Mouse (Mus musculus): ENCODE measurements around the gene Blzf1. TPM values are rescaled to one million over a fixed set of nuclear protein-coding genes. Genes with fewer than 3 reads are reported as not detected.

Blzf1 gene
- 0.86 and 1.1 TPM in 2 replicates for polyA plus RNA-seq (2012; rRNA removed)

GRCm38 (mm10) chr1:164307124-164307751 is at the start of gene Blzf1:
Gene Blzf1, minus strand, starts transcription at chr1:164307489.
- Histone ChIP-seq H3K4me1 (ENCODE audit: control insufficient read depth, insufficient read depth, insufficient read length, low read length) (no peaks in the 10 kb centered on the region), H3K4me3 (ENCODE audit: low read depth, low read length) (peak within 1 kb of the TSS; percentile 79), H3K27me3 (ENCODE audit: control insufficient read depth, insufficient read depth, low read length) (no peaks in the 10 kb centered on the region), H3K36me3 (ENCODE audit: control insufficient read depth, insufficient read depth, low read length) (peaks cover 7% of the 10 kb centered on the region), H3K27ac (ENCODE audit: insufficient read depth, low read depth, low read length) (peak within 1 kb of the TSS; percentile 73)
- WGBS: under 1% methylated on average over 35 of the region's 35 CpGs
- TF ChIP-seq POLR2A (IDR thresholded peaks at IDR 0.05; ENCODE audit: low read depth, low read length) (peak; percentile 29; the same call in 1 of the 2 replicates), CTCF (IDR thresholded peaks at IDR 0.05; ENCODE audit: extremely low read depth, insufficient read length, insufficient replicate concordance, low read depth, low read length) (no peak)

GRCm38 (mm10) chr1:164353443-164353842 is 46.2 kb upstream of the Blzf1 start:
- no peaks in the 10 kb centered on the region for H3K36me3 ChIP-seq (ENCODE audit: control insufficient read depth, insufficient read depth, low read length)
- 36% methylated on average over 3 of the region's 3 CpGs for WGBS
- no peaks in the 10 kb centered on the region for H3K27me3 ChIP-seq (ENCODE audit: control insufficient read depth, insufficient read depth, low read length)
- H3K27ac ChIP-seq (ENCODE audit: insufficient read depth, low read depth, low read length): peak overlapping the region; percentile 41; the same call in 1 of the 2 replicates
- peaks cover 3% of the 10 kb centered on the region; the same call in 1 of the 2 replicates for H3K4me1 ChIP-seq (ENCODE audit: control insufficient read depth, insufficient read depth, insufficient read length, low read length)
- TF ChIP-seq POLR2A (IDR thresholded peaks at IDR 0.05; ENCODE audit: low read depth, low read length) (no peak), CTCF (IDR thresholded peaks at IDR 0.05; ENCODE audit: extremely low read depth, insufficient read length, insufficient replicate concordance, low read depth, low read length) (no peak)
- no peak overlapping the region for H3K4me3 ChIP-seq (ENCODE audit: low read depth, low read length)

GRCm38 (mm10) chr1:164342161-164342560 is 34.9 kb upstream of the Blzf1 start:
- Histone ChIP-seq H3K4me1 (ENCODE audit: control insufficient read depth, insufficient read depth, insufficient read length, low read length) (peaks cover 2% of the 10 kb centered on the region; the same call in 1 of the 2 replicates), H3K36me3 (ENCODE audit: control insufficient read depth, insufficient read depth, low read length) (peaks cover 4% of the 10 kb centered on the region; the same call in 1 of the 2 replicates), H3K4me3 (ENCODE audit: low read depth, low read length) (no peak overlapping the region), H3K27ac (ENCODE audit: insufficient read depth, low read depth, low read length) (no peak overlapping the region), H3K27me3 (ENCODE audit: control insufficient read depth, insufficient read depth, low read length) (no peaks in the 10 kb centered on the region)
- WGBS: 82% methylated on average over 3 of the region's 3 CpGs
- TF ChIP-seq POLR2A (IDR thresholded peaks at IDR 0.05; ENCODE audit: low read depth, low read length) (no peak), CTCF (IDR thresholded peaks at IDR 0.05; ENCODE audit: extremely low read depth, insufficient read length, insufficient replicate concordance, low read depth, low read length) (peak; percentile 51; the same call in 1 of the 2 replicates)

- peak overlapping the region; percentile 53 for H3K27ac ChIP-seq (ENCODE audit: insufficient read depth, low read depth, low read length)
- H3K4me3 ChIP-seq (ENCODE audit: low read depth, low read length): no peak overlapping the region
- peaks cover 1% of the 10 kb centered on the region; the same call in 1 of the 2 replicates for H3K36me3 ChIP-seq (ENCODE audit: control insufficient read depth, insufficient read depth, low read length)
- no peak for TF ChIP-seq CTCF (IDR thresholded peaks at IDR 0.05; ENCODE audit: extremely low read depth, insufficient read length, insufficient replicate concordance, low read depth, low read length)
- TF ChIP-seq POLR2A (IDR thresholded peaks at IDR 0.05; ENCODE audit: low read depth, low read length): no peak
- H3K4me1 ChIP-seq (ENCODE audit: control insufficient read depth, insufficient read depth, insufficient read length, low read length): peaks cover 4% of the 10 kb centered on the region; the same call in 1 of the 2 replicates
- H3K27me3 ChIP-seq (ENCODE audit: control insufficient read depth, insufficient read depth, low read length): no peaks in the 10 kb centered on the region
- 67% methylated on average over 4 of the region's 4 CpGs for WGBS
Observed at GRCm38 (mm10) chr1:164335846-164336245, 28.6 kb upstream of the Blzf1 start.

GRCm38 (mm10) chr1:164335435-164335834 is 28.1 kb upstream of the Blzf1 start:
- peak overlapping the region; percentile 53 for H3K27ac ChIP-seq (ENCODE audit: insufficient read depth, low read depth, low read length)
- H3K4me1 ChIP-seq (ENCODE audit: control insufficient read depth, insufficient read depth, insufficient read length, low read length): peaks cover 4% of the 10 kb centered on the region; the same call in 1 of the 2 replicates
- no peaks in the 10 kb centered on the region for H3K27me3 ChIP-seq (ENCODE audit: control insufficient read depth, insufficient read depth, low read length)
- no peak for TF ChIP-seq POLR2A (IDR thresholded peaks at IDR 0.05; ENCODE audit: low read depth, low read length)
- TF ChIP-seq CTCF (IDR thresholded peaks at IDR 0.05; ENCODE audit: extremely low read depth, insufficient read length, insufficient replicate concordance, low read depth, low read length): no peak
- H3K36me3 ChIP-seq (ENCODE audit: control insufficient read depth, insufficient read depth, low read length): peaks cover 1% of the 10 kb centered on the region; the same call in 1 of the 2 replicates
- H3K4me3 ChIP-seq (ENCODE audit: low read depth, low read length): no peak overlapping the region
- 32% methylated on average over 3 of the region's 3 CpGs for WGBS

GRCm38 (mm10) chr1:164332559-164332958 is 25.3 kb upstream of the Blzf1 start:
- 93% methylated on average over 11 of the region's 11 CpGs for WGBS
- Histone ChIP-seq H3K4me1 (ENCODE audit: control insufficient read depth, insufficient read depth, insufficient read length, low read length) (peaks cover 2% of the 10 kb centered on the region; the same call in 1 of the 2 replicates), H3K4me3 (ENCODE audit: low read depth, low read length) (no peak overlapping the region), H3K27me3 (ENCODE audit: control insufficient read depth, insufficient read depth, low read length) (no peaks in the 10 kb centered on the region), H3K27ac (ENCODE audit: insufficient read depth, low read depth, low read length) (no peak overlapping the region), H3K36me3 (ENCODE audit: control insufficient read depth, insufficient read depth, low read length) (peaks cover 1% of the 10 kb centered on the region; the same call in 1 of the 2 replicates)
- no peak for TF ChIP-seq POLR2A (IDR thresholded peaks at IDR 0.05; ENCODE audit: low read depth, low read length)
- TF ChIP-seq CTCF (IDR thresholded peaks at IDR 0.05; ENCODE audit: extremely low read depth, insufficient read length, insufficient replicate concordance, low read depth, low read length): no peak

- Histone ChIP-seq H3K36me3 (ENCODE audit: control insufficient read depth, insufficient read depth, low read length) (no peaks in the 10 kb centered on the region), H3K4me1 (ENCODE audit: control insufficient read depth, insufficient read depth, insufficient read length, low read length) (no peaks in the 10 kb centered on the region), H3K4me3 (ENCODE audit: low read depth, low read length) (no peak overlapping the region), H3K27ac (ENCODE audit: insufficient read depth, low read depth, low read length) (no peak overlapping the region), H3K27me3 (ENCODE audit: control insufficient read depth, insufficient read depth, low read length) (no peaks in the 10 kb centered on the region)
- TF ChIP-seq CTCF (IDR thresholded peaks at IDR 0.05; ENCODE audit: extremely low read depth, insufficient read length, insufficient replicate concordance, low read depth, low read length): no peak
- no peak for TF ChIP-seq POLR2A (IDR thresholded peaks at IDR 0.05; ENCODE audit: low read depth, low read length)
- 74% methylated on average over 7 of the region's 7 CpGs for WGBS
Observed at GRCm38 (mm10) chr1:164327764-164328163, 20.5 kb upstream of the Blzf1 start.
